Mouse (Mus musculus) mesoderm, embryonic 11.5 days (tissue): ENCODE data around the gene Fgfr2.

Experiments used
- DNase-seq: peaks from one replicate; pipeline ENCODE4 v3.0.0-alpha.2; 2012; ENCODE audit warnings: low read depth, low spot score

The Fgfr2 gene

DNA sequence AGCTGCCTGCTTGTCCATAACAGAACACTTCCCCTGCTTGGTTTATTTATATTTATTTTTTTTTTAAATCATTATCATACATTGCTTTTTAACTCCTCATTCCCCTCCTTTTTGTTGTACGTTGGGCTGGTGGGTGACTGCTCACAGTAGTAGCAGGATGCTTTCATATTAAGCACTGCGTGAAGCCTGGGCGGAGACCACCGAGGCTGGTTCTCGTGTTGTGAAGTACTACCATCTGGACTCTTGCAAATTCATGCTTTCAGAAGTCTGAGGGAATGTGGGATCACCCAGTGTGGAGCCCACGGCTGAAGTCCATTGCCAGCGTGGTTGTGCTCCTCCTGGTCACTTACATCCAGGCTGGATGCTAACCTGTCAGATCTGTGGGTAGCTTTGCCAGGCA lies 2391.4 kb downstream of the Fgfr2 start:
- no peak for DNase-seq

DNA sequence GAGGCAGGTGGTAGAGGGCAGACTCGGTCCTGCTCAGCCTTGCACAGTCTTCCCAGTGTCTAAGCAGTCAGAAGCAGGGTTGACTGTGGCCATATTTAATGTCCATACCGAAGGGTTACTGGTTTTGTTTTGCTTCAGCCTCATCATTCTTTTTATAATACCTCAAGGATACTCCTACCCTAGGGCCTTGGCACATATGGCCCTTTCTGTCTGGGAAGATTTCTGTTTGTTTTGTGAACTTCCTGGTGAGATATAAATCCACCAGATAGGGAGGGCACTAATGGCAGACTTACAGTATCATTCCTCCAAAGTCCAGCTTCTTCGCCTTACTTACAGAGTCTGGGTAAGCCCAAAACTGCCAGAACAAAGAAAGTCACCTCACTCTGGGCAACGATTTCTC lies 2395.6 kb downstream of the Fgfr2 start:
- no peak for DNase-seq

DNA sequence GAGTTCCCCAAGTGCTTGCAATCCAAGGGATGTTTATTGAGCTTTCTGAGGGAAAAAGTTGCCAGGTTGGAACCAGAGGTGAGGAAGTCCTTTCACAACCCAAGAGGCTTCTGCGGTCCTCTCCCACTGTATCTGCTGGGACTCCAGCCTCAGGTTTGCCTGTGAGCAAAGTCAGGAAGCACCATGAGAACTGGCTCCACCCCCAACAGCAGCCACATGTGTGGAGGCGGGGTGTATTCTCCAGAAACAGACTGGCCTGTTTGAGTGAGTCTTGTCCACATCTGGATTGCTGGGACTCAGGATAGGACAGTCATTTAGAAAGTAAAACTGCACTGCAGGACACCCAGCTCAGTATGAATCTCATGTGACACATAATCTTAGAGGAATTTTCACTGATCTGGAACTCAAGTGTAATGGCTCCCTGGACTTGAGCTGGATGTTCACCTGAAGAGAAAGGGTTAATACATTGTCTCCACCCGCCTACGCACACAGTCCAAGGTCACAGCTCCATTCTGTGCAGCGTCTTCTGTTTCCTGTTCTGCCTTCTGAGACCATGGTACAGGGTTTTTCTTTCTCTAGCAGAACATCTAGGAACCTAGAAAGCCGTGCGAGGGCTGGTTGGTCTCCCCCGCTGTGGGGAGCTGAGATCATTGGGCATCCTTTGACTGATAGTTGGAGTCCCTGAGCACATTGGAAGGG lies 2396.3 kb downstream of the Fgfr2 start:
- no peak for DNase-seq

DNA sequence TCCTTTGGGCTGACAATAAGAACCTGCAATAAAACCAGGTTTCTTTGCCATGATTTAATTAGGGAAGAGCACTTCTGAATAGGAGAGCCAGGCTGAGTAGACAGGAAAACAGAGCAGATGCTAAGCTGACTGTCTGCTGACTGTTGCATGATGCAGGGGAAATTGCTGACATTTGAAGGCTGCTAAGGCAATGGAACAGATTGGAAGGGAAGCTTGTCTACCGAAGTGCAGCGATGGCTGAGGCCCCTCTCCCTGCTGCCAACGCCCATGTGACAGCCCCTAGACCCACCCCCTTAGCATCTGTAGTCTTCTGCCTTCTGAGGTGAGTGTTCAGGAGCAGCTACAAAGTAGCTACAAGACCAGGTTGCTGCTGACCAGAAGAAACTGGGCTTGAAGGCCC lies 2397.0 kb downstream of the Fgfr2 start:
- DNase-seq = no peak

DNA sequence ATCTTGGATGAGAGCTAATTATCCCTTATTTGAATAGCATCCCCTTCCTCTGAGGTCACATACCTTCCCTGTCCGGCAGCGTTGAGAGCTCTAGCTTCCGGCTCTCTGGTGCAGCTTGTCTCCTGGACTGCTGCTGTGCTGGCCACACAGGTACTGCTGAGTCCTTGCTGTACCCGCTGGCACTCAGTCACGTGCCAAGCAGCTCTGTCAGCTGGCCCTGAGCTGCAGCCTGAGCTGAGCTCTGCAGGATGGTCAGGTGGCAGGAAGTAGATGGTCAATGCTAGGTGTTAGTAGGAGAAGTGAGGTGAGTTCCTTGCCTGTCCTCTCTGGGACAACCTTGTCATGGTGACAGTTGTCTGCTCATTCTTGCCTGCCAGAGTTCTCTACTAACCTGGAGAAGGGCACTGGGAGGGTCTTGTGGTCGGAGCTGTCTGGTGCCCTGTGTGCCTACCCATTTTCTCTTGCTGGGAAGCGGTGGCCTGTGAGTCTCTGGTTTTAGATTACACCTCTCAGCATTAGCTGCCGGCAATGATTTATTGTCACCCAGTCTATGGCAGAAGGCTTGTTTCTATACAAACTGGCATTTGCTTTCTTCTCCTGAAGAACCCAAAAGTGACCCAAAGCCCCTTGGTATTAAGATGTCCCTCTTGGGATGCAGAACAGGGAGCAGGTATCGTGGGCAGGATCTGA lies 2402.4 kb downstream of the Fgfr2 start:
- DNase-seq = no peak

DNA sequence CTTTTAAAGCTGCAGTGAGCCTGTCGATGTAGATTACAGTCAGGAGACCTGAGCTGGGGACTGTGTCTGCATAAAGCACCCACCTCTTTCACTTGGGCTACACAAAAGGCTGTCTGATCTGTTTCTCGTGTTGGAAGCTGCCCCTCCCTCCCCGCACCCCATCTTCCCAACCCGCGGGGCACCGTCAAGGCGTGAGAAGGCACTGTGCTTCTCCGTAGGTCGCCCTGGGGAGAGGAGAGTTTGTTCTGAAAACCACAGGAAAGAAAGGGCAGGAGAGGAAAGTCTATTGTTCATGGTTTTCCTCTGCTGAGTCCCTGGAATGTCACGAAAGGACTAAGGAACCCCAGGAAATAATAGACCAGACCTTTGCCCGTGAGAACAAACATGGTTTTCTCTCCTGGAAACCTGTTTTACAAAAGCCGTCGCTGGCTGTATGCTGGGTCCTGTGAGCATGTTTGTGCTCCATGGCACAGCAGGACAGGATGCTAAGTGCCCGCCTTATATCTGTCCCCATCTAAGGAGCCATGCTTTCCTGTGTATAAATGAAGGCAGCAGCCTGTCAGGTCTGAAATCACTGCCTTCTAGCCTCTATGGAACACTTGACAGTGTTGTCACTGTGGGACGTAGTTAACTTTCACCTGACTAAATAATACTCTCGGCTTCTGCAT lies 2403.1 kb downstream of the Fgfr2 start:
- DNase-seq = no peak

DNA sequence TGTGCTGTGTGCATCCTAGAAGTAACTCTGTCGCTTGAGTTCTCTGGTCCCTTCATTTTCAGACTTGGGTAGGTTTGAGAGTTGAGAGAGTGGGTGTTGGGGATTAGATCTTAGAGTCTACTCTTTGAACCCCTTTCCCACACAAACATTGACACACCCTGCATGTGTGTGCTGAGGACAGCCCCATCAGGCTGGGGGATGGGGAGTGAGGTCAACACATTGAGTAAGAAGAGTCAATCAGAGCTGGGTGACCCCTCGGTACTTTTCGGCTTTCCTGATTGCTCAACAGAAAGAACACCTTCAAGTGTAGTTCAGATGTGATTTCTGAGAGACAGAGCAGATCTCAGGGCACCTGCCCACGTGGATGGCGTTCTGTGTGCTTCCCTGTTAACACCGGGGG lies 2406.2 kb downstream of the Fgfr2 start:
- no peak for DNase-seq

DNA sequence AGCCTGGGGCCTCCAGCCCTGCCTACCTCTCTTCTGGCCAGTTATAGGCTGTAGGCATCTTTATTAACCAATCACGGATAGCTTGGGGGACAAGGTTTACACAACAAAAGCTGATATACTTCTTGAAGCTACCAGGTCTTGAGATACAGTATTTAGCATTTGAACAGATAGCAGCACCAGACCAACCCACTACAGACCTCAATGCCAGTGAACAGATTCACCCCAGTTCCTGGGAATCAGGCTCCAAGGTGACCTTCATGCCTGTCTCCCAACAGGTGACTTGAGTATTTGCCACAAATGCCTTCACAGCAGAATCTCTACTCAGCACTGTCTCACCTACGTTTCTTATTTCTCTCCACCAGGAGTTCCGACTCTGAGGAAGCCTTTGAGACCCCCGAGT lies 2406.8 kb downstream of the Fgfr2 start:
- no peak for DNase-seq

DNA sequence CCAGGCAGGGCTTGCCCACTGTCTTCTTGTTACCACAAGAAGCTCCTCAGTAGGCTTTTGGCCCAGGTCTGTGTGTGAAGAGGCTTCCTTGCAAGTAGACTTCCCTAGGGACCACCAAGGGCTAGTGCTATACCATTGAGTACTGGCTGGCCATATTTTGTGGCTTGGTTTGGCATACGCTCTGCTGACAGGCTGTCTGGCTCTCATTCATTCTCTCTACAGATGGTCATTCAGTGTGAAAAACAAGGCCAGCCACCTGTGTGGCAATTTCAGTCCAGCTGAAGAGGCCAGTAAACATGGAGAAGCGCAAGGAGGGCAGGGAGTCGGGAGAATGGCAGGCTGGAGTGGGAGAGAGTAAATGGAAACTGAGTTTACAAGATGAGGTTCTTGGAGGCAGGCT lies 2407.7 kb downstream of the Fgfr2 start:
- no peak for DNase-seq

DNA sequence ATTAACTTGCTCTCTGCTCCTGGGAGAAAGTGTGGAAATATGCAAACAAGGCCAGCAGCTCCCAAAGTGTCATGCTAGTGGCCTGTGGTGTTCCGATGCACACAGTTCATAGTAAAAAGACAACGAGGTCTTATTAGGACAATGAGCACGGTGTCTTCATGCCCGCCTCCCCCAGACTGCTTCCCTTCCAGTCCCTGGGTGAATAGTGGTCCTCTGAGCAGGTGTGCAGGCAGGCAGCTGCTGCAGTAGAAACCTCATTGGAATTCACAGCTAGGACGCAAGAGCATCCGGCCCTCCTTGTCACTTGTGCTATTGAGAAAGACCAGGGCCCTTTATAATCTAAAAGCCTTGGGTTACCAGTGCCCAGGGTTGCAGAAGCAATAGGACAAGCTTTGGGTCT lies 2409.8 kb downstream of the Fgfr2 start:
- DNase-seq = no peak

DNA sequence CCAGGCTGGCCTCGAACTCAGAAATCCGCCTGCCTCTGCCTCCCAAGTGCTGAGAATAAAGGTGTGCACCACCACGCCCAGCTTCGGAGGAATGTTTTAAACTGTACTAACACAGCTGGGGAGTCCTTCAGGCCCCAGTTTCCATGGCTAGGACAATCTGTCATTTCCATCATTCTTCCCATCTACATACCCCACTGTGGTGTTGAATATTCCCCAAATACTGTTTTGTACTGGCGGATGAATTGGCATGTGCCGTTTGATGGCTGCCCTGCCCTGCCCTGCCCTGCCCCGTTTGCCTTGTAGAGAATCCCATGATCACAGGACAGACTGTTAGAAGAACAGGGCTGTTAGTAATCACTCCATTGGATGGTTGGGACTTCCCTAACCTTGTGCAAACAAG lies 2411.3 kb downstream of the Fgfr2 start:
- no peak for DNase-seq

DNA sequence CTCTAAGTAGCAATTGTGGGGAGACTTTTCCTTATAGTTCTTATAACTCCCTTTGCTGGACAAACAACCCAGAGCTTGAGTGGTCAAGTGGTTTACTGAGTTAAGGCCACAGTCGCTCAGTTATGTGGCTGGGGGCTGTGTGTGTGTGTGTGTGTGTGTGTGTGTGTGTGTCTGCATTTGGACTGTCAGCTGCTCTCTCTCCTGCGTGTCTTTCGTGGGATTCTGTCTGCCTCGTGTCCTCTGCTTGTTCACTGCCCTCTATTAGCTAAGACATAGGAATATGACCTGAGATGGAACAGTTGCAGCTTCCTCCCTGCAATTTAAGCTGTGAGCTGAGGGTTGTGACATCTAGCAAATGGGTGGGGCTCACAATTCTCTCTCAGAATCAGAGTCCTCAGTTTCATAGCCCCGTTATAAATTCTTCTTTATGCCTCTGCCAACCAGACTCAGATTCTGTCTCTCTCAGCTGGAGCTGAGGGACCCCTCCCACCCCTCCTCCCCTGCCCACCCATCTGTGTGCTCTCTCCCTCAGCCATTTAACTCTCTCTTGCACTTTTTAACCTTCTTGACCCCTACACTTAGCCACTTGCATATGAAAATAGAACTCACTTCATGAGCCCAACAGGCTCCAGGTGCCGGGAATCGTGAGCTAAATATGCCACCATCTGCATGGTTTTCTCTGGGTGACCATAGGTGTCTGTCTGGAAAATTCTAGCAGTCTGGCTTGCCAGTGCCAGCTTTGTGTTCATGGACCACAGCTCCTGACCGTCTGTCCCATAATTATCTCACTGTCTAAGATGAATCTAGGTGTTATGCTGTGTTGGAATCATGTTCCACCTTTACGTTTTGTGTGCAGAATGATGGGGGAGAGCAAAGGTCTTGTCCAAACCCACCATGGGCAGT lies 2413.5 kb downstream of the Fgfr2 start:
- DNase-seq = no peak

DNA sequence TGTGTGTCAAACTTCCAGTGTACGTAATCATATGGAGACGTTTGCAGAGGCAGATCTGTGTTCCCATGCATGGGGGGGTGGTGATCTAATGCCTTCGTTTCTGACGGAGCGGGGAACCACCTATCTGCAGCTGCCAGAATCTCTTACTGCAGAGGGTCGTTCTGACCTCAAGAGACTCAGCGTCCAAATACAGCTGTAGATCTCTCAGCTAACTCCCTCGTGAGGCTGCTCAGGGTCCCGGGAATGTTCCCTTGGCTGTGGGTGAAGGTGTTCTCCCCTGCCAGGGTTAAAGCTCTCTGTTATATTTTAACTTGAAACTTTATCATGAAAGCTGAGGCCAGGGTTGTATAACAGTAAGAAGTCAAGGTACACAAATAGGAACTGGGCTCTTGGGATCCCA lies 2414.2 kb downstream of the Fgfr2 start:
- no peak for DNase-seq

DNA sequence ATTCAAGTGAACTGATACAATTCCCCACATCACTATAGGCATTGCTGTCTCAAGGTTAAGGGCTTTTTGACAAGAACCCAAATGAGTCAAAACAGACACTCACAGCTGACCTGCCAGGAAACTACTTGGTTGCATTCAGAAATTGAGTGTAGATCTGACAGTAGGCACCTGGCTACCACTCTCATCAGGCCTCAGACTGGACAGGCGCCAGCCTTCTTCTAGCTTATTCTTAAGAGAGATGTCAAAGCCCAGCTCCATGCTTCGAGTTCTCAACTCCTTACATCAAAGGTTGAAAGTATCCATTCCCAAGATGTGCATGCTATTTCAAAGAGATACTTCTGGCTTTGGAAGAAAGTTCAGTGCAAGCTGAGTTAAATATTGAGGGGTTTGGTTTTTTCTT lies 2417.9 kb downstream of the Fgfr2 start:
- DNase-seq = no peak

DNA sequence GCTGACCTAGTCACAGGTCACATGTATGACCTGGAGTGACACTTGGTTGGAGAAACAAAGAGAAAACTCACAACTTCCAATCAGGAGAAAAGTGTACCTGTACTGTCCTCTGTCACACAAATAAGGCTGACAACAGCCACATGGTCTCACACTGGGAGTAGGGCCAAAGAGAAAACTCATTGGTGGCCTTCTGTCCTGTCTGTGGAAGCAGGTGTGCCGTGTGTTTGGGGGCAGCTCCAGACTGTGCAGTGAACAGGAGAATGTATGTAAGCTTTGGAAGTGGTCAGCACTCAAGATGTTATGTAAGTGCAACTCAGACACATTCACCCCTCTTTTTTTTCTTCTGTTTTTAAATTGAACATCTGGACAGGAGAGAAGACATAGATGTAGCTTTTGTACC lies 2421.8 kb downstream of the Fgfr2 start:
- DNase-seq = no peak

DNA sequence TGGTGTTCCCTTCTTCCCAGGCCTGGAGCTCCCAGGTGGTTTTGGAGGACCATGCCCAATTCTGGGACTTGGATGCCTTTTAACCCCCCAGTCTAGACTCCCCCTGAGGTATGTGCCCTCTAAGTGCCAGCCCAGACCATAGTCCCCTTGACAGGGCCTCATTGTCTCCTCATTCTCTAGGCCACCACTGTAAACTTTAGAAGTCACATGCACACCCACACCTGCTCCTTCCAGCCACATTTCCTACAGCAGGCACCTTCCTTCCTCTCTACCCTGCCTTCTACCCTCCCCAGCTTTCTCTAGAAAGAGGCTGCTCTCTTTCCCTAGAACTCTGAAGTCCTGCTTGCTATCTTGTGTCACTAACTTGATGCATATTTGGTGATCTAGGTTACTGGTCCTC lies 2424.7 kb downstream of the Fgfr2 start:
- no peak for DNase-seq

DNA sequence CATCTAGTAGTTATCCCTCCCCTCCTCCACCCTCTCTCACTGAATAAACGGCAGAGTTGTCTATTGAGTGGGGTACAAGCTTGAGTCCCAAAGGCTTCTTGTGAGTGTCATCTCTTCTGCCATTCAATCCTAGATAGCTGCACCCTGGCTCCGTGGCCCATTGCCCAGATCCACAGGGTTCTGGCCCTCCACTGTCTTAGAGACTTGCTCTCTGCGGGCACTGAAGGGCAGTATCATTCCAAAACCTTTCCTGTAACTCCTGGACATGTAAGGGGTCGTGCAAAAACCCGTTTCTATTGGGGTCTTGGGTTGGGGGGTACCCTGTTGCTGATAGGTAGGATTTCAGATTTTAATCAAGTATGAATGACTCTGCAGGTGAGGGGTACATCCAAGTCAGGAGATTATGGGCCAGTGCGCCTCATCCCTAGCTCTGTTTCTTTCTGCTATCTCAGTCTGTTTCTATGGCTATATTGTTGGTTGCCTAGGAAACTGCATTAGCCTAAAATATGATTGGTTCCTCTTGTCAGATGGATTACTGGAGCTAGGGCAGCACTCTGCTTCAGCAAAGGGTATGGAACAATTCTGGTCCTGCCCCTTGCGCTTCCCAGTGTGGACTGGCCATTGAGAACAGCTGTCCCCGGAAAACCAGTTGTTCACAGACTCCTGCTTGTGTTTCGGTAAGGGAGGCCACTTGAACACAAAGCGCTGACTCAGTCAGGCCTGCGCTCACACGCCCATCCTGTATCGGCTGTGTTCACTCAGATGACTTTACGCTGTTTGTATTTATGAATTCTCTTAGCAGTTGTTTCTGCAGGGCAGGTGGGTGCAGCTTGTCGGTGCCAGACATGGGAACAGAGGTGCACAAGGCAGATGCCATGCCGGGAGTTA lies 2426.6 kb downstream of the Fgfr2 start:
- no peak for DNase-seq

DNA sequence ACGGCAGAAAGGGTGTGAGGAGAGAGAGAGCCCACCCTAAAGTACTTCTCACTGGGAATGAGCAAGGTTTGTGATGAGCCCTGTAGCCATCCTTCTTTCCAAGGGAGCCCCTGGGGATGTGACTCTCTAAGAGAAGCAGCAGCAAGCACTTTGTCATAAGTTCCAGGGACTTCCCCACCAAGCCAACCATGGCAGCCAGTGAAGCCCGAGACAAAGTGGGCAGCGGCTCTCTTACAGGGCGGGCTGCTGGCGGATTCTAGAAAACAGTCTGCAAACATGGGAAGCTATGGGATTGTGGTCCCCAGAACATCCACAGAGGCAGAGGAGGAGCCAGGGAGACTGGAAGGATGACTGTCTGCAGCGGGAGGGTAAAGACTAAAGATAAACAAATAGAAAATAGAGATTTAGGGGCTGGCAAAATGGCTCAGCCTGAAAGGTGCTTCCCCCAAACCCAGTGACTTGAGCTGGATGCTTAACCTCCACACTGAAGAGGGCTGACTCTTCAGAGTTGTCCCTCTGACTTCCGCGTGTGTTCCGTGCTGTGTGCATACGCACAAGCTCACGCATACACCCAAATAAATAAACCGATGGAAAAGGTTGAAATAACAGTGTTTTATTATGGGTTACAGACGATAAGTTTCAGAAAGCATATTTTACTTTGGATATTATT lies 2427.3 kb downstream of the Fgfr2 start:
- no peak for DNase-seq

DNA sequence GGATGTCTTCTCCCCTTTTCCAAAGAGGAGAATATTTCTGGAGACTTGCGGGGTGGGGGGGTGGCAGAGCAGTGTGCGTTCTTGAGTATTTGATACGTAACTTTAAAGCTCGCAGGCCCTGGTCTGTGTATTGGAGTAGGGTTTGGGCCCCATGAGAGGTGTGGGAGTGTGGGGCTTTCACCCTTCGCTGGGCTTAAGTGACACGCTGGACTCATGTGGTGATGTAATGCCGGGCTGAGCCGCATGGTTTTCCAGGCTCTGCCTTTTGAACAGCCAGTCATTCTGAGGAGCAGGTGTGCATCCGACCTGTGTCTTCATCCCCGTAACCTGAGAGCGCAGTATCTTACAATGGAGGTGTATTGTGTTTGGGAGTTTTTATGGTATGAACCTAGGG lies 2429.4 kb downstream of the Fgfr2 start:
- peak; percentile 52 for DNase-seq
